1 mouse cellular context compared by ENCODE assay signal in the genomic region with DNA sequence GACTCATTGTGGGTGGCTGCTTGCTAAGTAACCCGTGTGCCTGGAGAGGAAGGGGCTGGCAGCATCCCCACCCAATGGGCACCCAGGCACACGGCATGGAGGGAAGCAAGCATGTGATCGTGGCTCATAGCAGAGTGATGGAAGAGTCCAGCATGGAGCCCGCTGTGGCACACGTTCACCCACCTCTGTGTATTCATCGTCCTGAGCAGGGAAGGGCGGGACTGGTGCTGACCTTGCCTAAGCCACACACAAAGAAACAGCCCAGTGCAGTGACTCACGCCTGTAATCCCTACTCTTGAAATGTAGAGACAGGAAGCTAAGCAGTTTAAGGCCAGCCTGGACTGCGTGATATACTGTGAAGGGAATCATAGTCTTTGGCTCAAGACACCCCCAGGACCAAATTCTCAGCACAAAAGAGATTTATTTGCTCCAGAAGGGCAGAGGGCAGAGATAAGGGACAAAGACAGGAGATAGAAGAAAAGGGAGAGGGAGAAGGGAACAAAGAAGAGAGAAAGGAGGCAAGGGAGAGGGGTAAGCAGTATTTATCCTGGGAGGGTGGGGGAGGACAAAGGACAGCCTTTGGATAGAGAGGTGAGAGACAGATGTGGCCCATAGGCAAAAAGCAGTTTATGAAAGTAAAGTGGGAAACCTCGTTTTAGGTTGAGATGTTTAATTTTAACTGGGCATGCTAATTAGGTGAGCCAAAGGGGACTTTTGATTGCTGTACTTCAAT.
TF ChIP-seq lines count a peak whose summit lies in the region.

No protein-coding gene starts in this region.

TF ChIP-seq in MEL, 35 proteins besides CTCF, POLR2A, EP300 and RAD21 (continued from another document):
- TF ChIP-seq GATA1 (IDR thresholded peaks at IDR 0.05; ENCODE audit: low read depth, low read length), result 0 out of 2 replicates have a peak, but pooled peaks have one; percentile 15
- TF ChIP-seq MAFK (IDR thresholded peaks at IDR 0.05; ENCODE audit: borderline replicate concordance, low read depth, low read length), result no peak
TF ChIP-seq in MEL: peak in this region for 13.
